Mouse (Mus musculus) liver, adult 2 months (tissue): ENCODE results near the gene Gys1.

Source experiments
- CTCF ChIP-seq: fragments of 200-500 bp; IDR thresholded peaks from 2 replicates; pipeline ENCODE4 v1.5.1; 2011; ENCODE audit warnings: low read depth, low read length, control low read depth
- POLR2A ChIP-seq: fragments of 200-500 bp; IDR thresholded peaks from 2 replicates; pipeline ENCODE4 v1.6.1; 2011; ENCODE audit warnings: low read length, control low read depth; ENCODE audit not compliant: insufficient read depth; ENCODE audit errors: extremely low read depth

- no peak for TF ChIP-seq POLR2A
- peak; percentile 88 for TF ChIP-seq CTCF
Observed at GRCm38 (mm10) chr7:45405091-45406075, 29.3 kb upstream of the Gys1 start, which contains the start of gene Kcna7.
